Mouse (Mus musculus) T-helper 1 cell (primary cell): ENCODE data around the gene Cgas.

Experiments used
- in situ Hi-C: fragments of 300-600 bp; cut with MboI, MseI; formaldehyde crosslinking; loops from one replicate; pipeline ENCODE4 v1.15.1; 2025; ENCODE audit warnings: high pct_unique_total_duplicates

Gene Cgas

DNA sequence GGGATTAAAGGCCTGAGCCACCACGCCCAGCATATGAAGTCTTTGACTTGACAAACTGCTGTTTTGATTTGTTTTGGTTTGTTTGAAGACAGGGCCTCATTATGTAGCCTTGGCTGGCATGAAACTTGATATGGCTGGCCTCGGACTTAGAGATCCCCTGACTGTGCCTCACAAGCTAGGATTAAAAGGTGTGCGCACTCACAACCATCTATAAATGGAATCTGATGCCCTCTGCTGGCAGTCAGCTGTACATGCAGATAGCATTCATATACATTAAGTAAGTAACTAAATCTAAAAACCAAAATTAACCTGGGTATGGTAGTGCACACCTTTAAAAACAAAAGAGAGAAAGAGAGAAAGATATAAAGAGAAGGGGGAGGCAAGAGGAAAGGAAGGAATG, 57.1 kb downstream of the Cgas start:
- in situ Hi-C loops: no loop called here
